Mouse (Mus musculus) adrenal gland, postnatal 14 days (tissue): ENCODE results near the gene Gm12216. TPM values are rescaled to one million over a fixed set of nuclear protein-coding genes. Genes with fewer than 3 reads are reported as not detected.
"Not testable (repeated sequence)": the region's sequence is repeated elsewhere in the genome, so short reads cannot be mapped to it uniquely, and the experiment has no call there.

ENCODE experiments used
- DNase-seq: peaks from one replicate; pipeline ENCODE4 v3.0.0; 2021; ENCODE audit warnings: mixed read lengths
- long read RNA-seq, 2 experiments: library from polyadenylated mRNA; stranded (forward); transcript quantifications; one replicate each; pipeline ENCODE4 v2.0.0; 2021
- total RNA-seq: library from RNA; stranded (reverse); gene quantifications from 2 replicates; pipeline ENCODE4 v1.2.3, GENCODE M21; 2021

The Gm12216 gene
- total RNA-seq = 4.6 and 6.0 TPM in 2 replicates
- long read RNA-seq, experiment 1, partial matches to known transcripts = 2 of 7 reads
- long read RNA-seq, experiment 1, other reads (novel, unspliced or antisense) = 3 of 7 reads
- long read RNA-seq, experiment 2, partial matches to known transcripts = 0 of 4 reads
- long read RNA-seq, experiment 2, other reads (novel, unspliced or antisense) = 4 of 4 reads

DNA sequence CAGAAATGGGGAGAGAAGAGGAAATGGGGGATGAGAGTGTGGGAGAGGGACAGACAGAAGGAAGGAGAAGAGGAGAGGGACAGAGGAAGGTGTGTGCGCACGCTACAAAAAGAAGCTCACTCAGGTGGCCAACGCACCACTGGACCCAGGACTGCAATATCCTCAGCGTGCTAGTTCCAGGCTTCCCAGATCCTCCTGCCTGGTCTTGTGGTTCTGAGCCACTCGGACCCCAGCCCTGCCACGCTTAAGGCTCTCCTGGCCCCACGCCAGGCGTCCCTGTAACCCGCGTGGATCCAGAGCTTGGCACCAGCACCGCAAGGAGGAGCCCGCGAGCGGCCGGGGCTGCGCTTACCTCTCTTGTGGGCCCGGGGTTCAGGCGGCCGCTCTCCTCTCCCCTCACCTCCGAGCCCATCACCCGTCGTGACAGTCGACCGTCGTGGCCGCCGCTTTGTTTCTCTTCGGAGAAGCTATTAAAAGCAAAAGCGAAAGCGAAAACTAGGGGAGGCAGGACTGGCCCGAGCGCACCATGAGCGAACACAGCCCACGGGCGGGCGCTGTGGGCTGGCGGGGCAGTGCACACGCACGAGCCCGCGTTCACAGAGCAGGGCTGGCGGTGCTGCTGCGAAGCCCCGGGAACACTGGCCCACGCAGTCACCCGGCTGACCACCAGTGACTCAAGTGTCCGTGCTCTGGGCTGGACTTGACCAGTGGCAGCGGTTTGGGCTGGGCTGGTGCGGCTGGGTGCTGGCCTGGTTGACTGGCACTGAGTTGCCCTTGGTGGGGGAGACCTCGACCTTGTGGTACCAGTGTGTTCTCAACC, at the start of gene Gm12216:
TSS of gene Gm12216 (minus strand) at position 496 of the 820 bp plus-strand sequence.
- DNase-seq = peak; percentile 83

DNA sequence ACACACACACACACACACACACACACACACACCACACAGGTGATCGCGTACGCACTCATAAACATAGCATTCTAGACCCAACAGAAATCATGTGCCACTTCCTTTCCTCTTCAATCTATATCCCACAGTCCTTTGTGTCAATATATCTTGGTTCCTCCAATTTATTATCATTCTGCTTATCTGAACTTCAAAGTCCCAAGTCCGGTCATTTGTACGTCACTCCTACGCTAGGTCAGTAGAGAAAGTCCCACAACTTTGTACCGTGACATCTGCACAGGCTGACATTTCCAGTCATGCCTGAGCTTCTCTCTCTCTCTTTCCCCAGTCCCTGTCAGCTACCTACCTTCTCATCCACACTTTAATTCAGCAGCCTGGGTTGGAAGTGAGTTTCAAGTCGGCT, 49.6 kb upstream of the Gm12216 start:
- no peak for DNase-seq

DNA sequence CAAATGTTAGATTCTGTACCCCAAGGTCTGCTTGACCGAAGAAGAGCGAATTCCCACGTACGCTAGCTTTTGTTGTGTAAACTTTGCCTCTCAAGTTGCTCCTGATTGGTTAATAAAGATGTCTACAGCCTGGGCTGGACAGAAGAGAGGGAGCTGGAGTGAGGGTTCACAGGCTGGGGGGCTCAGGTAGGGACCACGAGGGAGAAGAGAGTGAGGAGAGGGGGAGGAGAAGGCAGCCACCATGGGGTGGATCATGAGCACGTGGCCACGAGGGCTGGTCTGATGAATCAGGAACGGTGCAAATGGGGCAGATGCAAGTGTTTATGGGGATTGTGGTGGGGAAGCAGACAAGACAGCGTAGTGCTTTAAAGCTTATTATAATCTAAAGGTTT, 45.5 kb upstream of the Gm12216 start:
- DNase-seq = no peak

DNA sequence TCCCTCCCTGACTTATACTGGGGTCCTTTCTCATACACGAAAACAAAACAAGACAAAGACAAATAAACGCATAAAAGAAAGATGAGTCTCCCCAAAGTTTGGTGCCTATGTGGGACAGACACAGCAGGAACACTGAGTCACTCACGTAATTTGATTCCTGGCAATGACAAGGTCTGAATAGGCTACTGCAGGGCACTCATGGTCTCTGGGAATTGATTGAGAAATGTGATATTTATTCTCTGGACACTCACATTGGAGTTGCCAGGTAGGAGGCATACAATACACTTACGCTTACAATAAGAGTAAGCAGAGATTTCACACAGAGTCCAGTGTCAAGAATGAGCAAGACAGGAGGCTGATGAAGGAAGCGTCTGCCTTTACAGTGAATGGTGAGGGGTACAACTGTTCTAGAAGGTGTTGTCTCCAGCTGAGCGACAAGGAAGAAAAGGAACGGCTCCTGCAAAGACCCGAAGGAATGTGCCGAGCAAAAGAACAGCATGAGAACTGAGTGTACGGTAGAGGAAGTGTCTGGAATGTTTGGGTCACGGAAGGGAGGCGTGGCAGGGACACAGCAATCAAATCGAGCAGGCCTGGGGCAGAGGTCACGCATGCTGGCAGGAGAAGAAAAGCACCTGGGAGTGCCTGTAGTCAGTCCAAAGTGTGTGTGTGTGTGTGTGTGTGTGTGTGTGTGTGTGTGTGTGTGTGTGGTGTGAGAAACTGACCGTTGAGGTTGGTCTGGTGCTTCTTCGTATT, 44.9 kb upstream of the Gm12216 start:
- peak; percentile 75 for DNase-seq

DNA sequence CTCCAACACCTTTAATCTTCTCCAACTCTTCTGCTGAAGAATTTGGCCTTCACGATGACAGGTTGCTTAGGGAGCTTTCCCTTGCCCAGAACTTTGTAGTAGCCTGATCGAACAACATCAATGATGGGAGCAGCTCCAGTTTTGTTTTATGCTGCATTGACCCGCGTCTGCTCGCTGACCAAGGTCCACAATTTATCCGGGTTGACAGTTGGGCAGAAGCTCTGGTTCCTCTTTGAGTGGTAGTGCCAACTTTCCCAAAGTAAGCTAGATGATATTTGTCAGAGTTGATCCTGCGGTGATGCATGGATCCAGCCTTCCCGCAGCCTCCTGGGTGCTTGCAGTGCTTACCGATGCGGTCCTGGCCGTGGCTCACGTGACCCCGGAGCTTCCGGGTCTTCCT, 43.7 kb upstream of the Gm12216 start:
- DNase-seq = no peak

DNA sequence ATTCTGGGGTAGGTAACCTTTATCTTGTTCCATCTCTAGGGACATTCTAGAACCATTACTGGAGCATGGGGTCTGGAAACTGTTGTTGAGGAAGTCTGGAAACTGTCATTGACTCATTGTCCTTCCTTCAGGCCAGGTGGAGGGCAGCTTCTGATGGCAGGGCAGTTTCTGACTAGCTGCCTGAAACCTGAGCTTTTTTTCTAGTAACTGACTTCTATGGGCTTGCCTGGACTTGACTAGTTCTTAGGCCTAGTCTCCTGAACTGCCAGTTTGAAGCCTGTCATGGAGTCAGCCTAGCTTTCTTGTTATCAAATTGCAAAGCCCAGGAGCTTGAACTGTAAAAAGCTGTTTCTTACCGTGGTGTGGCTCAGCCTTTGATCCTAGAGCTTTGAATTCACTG, 41.9 kb upstream of the Gm12216 start:
- DNase-seq = no peak

DNA sequence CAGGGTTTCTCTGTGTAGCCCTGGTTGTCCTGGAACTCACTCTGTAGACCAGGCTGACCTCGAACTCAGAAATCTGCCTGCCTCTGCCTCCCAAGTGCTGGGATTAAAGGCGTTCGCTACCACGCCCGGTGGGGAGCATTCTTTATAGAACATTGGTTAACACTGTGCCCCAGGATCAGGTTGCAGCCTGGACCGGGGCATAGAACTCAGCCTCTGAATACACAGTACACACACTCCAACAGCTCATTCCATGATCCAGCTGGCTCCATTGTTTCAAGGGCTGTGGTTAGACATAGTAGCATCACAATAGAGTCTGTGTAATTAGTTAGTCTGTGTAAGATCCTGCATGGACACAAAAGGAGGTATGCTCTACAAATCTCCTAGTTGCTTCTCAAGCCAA, 40.9 kb upstream of the Gm12216 start:
- DNase-seq = no peak

DNA sequence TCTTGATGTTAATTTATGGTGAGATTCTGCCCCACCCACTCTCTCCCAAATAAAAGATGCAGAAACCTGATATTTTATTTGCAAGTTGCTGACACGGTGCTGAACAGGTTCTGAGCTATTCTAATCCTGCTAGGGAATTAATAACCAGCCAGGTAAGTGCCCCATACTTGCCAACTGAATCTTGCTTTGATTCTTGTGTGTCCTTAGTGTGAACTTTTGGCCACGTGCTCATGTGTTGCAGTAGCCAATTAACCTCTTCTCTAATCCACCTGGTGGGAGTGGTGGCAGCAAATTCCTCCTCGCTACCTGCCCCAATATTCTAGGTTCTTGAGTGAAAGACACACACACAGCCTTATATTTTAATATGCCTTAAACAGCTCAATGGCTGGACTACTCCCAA, 39.9 kb upstream of the Gm12216 start:
- no peak for DNase-seq

DNA sequence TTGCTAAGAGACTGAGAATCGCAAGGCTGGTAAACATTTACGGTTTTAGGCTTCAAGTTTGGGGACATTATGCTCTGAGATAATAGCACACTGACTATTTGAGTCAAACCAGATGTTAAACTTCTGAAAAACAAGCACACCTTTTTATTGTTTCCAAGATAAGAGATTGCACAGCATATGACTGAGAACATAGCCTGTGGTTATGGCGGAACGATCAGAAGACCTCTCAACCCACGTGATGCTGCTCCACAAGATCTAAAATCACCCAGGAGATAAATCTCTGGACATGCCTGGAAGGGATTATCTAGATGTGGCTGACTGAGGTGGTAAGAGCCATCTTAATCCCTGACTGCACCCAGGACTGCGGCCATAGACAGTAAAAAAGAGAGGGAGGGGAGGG, 37.9 kb upstream of the Gm12216 start:
- DNase-seq = no peak

DNA sequence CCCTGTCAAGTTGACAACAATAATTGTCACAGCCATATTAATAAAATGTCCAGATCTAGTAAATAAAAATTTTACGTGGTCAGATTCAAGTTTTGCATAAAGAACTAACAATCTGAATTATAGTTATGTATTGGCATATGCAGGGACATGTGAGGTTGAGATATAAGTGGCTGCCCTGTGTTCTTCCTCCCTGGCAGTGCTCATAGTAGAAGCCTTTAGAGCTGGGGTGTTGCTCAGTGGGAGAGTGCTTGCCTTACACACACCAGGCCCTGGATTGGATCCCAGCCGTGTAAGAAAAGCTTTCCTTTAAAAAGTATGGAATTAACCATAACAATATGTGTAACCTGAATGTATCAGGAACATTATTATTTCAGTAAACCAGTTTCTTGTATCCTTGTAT, 34.4 kb upstream of the Gm12216 start:
- no peak for DNase-seq

DNA sequence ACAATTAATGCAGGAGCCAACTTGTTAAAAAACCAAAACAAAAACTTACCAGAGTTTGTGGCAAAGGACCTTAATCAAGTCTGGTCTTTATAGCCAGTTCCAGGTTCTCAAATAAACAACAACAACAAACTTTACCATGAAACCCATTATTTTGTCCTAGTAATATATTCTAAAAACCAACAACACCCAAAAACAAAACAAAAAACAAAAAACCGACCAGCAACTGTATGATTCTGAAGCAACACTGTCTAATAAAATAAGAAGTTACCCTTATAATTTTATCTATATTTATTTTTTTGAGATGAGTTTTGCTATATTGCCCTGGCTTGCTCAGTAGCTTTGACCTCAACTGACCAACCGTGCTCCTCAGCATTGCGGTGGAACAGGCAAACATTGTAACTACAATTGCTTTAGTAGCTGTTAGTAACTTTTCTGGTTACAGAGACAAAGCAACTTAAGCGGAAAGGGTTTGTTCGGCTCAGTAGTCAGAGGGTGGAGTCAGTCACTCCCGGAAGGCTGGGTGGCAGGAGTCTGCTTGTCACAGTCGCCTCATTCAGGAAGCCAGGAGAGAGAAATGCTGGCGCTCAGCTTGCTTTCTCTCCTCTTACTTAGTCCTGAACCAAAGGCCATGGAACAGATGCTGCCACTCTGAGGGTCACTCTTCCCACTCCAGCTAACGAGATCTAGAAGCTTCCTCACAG, 33.8 kb upstream of the Gm12216 start:
- DNase-seq = no peak

DNA sequence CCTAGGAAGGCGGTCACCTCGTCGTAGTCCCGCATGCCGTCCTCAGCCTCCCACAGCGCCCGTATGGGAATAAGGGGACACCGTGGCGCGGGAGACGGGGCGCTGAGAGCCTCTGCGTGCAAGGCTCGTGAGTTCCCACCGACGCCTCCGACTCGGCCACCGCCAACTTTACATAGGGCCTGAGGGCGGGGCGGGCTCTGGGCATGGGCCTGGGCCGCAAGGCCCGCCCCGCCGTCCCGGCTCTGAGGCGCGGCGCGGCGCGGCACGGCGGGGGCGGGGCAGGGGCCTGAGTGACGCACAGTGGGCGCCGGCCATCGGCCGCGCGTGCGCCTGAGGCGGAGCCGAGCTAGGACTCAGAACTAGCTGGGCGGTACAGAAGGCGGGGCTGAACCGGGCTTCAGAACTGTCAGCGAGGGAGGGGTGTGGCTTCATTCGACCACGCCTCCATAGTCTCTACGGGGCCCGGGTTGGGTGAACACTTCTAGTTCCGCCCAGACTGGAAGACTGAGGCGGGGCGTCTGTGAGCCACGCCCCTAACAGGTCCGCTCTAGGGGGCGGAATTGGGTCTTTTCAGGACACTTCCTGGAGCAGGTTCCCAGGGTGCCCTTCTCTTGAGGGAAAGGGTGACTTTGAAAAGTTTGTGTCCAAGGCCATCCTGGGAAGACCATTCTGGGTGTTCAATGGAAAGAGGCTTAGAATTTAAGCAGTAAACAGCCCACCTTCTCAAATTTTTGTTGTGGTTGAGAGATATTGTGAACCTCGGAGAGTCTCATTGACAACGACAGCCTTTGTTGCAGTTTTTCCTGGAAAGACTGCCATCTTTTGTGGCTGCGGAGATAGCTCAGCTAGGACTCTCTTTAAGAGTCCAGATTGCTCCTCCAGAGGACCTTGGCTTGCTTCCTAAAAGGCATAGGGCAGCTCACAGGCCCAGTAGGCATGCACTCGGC, 32.7 kb upstream of the Gm12216 start, which contains the start of gene Slc22a5:
TSS of gene Slc22a5 (minus strand) at position 156 of the 947 bp plus-strand sequence.
- peak; percentile 100 for DNase-seq

DNA sequence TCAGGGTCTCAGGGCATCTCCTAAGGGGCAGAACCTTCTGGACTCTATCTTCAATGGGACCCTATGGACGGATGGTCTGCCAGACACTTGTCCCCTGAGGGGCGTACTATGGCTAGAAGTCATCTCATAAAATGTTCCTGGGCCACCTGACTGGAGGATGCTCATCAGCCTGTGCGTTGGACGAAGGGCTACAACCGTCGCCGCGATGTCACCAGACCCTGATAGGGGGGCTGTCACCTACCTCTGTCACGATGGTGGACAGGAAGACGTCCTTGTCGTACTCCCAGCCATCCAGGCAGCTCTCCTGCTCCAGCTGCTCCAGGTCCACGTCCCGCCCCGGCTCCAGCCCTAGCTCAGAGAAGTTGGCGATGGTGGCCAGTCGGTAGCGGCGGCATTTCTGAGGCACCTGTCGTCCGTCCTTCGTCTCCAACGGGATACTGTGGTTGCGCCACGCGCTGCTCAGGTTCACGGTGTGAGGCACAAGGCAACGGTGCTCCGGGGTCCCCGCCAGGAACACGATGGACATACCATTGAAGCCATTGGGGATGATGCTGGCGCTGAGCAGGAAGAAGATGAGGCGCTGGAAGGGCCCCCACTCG, 31.9 kb upstream of the Gm12216 start:
- no peak for DNase-seq

DNA sequence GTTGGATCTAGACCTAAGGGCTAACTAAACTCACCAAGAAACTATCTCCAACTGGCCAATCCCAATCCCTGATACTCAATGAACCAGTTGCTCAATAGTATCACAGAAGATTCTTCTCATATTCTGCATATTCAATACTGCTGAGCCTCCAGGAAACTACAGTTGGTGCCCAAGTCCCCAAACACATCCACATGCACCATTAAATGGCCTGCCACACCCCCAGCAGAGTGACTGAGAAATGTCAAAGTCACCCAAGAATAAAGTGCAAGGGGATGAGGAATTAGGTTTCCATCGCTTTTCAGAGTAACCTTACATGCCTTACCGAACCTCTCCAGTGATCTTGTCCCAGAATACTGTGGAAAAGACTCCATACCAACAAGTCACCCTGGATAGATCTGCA, 31.2 kb upstream of the Gm12216 start:
- no peak for DNase-seq

DNA sequence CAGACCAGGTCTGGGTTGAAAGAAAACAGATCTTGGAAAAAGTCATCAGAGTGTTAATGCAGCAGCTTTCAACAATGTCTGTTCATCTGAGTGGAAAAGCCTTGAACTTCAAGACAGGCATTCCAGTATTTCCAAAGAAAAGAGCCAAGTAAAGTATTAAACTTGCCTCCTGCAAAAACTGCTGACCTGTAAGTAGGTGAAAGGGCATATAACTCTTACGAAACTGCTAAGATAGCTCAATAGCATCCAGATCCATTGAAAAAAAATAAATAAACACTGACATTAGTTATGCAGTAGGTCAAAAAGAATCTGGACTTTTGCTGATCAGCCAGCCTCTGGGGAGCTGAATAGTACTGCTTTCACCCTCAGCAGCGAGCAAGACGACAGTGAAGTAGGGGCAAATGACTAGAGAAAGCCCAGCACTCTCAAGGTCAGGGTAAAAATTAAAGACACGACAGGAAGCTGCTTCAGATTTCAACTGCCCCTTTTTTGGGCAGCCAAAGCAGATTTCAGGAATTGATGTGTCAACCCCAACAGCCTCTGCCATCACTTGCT, 30.1 kb upstream of the Gm12216 start:
- no peak for DNase-seq

DNA sequence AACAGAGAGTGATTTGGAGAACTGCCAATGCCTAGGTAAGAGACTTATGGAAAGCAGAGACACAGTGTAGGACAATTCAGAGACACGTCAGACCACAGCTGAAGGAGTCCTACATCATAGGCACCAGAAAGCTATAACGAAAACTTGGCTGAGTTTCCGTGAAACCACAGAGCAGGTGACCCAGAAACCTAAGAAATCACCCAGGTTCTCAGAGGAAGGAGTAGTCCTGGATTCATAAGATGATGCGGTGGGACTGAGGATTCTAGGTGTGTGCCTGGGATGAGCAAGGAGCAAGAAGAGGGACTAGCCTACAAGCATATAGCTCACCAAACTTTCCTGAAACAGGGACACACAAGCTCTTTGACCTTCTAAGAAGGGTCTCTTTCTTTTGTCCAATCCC, 29.2 kb upstream of the Gm12216 start:
- no peak for DNase-seq

DNA sequence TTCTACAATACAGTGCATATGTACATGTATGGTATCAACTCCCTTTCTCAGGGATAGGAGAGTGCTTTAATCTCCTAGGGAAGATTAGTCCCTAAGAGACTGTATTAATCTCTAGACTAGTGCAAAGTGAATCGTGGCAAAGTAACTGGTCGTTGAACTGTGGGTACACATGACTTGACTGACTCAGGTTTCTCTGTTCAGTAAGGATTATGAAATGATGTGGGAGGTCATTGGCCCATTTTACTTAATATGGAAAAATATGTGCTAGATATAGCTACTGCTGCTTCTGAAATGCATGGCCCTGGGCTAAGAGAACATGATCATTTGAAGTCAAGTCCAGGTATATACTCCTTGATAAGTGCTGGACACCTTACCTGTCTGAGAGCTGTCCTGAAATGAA, 24.2 kb upstream of the Gm12216 start:
- no peak for DNase-seq

DNA sequence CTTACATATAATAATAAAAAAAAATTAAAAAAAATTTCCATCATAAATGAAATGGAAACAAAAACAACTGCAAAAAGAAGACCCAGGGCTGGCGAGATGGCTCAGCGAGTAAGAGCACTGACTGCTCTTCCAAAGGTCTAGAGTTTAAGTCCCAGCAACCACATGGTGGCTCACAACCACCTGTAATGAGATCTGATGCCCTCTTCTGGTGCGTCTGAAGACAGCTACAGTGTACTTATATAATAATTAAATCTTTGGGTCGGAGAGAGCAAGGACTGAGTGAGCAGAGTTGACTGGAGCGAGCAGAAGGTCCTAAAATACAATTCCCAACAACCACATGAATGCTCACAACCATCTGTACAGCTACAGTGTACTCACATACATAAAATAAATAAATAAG, 19.0 kb upstream of the Gm12216 start:
- not testable (repeated sequence) for DNase-seq

DNA sequence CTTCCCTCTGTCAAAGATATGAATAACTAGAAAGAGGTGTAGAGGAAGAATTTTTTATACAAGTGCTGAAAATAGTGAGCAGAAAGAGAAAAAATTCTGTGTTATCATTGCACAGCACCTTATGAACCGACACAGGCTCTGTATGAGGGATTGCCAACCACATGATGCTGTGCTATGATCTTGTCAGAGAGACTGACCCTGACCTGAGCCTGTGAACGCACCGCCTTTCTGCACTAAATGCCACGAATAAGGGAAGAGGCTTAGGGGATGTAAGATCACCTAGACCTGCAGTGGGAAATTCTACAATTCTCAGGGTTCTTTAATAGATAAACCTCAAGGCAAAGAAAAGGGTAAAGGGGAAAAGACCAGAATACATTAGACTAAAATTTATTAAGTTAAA, 17.4 kb upstream of the Gm12216 start:
- DNase-seq = no peak

DNA sequence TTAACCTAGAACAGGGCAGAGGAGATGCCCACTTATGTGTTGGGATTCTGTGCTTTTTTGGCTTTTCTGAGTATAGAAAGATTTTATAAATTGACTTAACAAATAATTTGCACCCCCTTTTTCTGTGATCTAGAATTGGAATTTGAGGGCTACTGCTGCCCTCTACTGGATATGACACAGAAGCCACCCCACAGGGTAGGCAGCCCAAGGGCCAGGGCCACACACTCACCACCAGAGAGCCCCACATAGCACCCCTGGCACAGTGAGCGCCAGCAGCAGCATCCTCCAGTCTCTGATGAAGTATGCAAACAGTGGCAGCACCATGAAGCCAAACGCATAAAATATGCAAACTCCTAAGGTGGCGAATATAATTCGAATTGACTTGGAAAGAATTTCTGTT, 15.7 kb upstream of the Gm12216 start:
- peak; percentile 55 for DNase-seq
